ENCODE assay signal across 7 mouse cellular contexts in the genomic region with DNA sequence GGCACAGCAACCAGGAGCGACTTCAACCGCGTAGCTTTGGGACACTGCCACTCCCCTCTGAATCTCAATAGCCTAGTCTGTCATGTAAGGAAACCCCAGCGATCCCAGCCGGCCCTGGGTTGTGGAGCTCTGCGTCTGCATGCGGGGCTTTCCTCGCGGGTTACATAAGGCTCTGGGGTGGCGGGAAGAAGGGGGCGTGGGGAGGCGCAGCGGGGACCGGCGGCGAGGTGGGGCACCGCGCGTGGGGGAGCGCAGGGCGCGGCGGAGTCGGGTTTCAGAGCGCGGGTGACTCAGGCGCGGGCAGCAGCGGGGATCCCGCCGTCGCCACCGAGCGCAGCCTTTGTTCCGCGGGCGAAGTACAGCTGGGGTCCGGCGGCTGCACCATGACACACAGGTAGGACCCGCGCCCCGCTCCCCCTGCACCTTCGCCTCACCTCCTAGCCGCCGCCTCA. TPM values are rescaled to one million over a fixed set of nuclear protein-coding genes. Genes with fewer than 3 reads are reported as not detected.
A peak's percentile ranks its signal among the peaks of the same experiment; 100 is the strongest.
DNase-seq lines count a peak whose midpoint lies in the region; ATAC-seq and TF ChIP-seq lines count a peak whose summit lies in the region.

A gene (plus strand): TSS at position 193 of the 452 bp plus-strand sequence.

- no peak for TF ChIP-seq CTCF in Patski (IDR thresholded peaks at IDR 0.05)

- H3K9ac ChIP-seq in forebrain, embryonic 14.5 days (ENCODE audit: low read length) = peak within 1 kb of the TSS; percentile 60

- H3K9me3 ChIP-seq in forebrain, embryonic 14.5 days (replicated peaks; ENCODE audit: control insufficient read depth, low read length) = no peaks in the 10 kb centered on the region
- no peaks in the 10 kb centered on the region for H3K9me3 ChIP-seq in midbrain, embryonic 10.5 days (replicated peaks)

- peak; percentile 31 for ATAC-seq in Patski
- peak; percentile 42; the same call in 1 of the 2 replicates for ATAC-seq in forebrain, embryonic 14.5 days

- in situ Hi-C loops in Patski (cut with MboI; ENCODE audit: low pct_unique_long_range_greater_than_20kb) = no loop called here

- H3K4me3 ChIP-seq in forebrain, embryonic 14.5 days (ENCODE audit: low read depth, low read length) = peak within 1 kb of the TSS; percentile 40
- H3K4me3 ChIP-seq in midbrain, embryonic 10.5 days = peak within 1 kb of the TSS; percentile 64

- WGBS in forebrain, embryonic 14.5 days = under 1% methylated on average over 19 of the region's 45 CpGs
- under 1% methylated on average over 38 of the region's 45 CpGs for WGBS in midbrain, embryonic 10.5 days

- H3K36me3 ChIP-seq in forebrain, embryonic 14.5 days (ENCODE audit: control insufficient read depth, insufficient read depth, low read length) = no peaks in the 10 kb centered on the region
- no peaks in the 10 kb centered on the region for H3K36me3 ChIP-seq in midbrain, embryonic 10.5 days

- no peaks in the 10 kb centered on the region for H3K4me1 ChIP-seq in forebrain, embryonic 14.5 days (ENCODE audit: control insufficient read depth, insufficient read depth, low read length)
- H3K4me1 ChIP-seq in midbrain, embryonic 10.5 days = peaks cover 12% of the 10 kb centered on the region

- DNase-seq in ES-CJ7 (ENCODE audit: low read depth, low spot score) = peak; percentile 31
- DNase-seq in Patski (ENCODE audit: low read depth, low spot score) = no peak
- DNase-seq in forebrain, embryonic 14.5 days (ENCODE audit: low spot score) = peak; percentile 17
- DNase-seq in heart, postnatal 36 days = peak; percentile 34 to 42
- peak; percentile 36 for DNase-seq in midbrain, embryonic 10.5 days (ENCODE audit: low spot score)
- DNase-seq in ovary, adult 18-20 months (ENCODE audit: low spot score) = no peak
- DNase-seq in cerebellum, adult 11-12 months = no peak

- intact Hi-C loops in heart, postnatal 36 days (cut with DNase I) = loop anchor here (2.0 to 5.0 kb wide), 3 partner anchors 43 to 77 kb away; no protein-coding TSS in a partner anchor

- peak within 1 kb of the TSS; percentile 73 for H3K4me2 ChIP-seq in forebrain, embryonic 14.5 days (ENCODE audit: low read length)

- no peak within 1 kb of the TSS for H3K27ac ChIP-seq in forebrain, embryonic 14.5 days (ENCODE audit: low read depth, low read length)
- H3K27ac ChIP-seq in midbrain, embryonic 10.5 days (replicated peaks) = peak within 1 kb of the TSS; percentile 71

- H3K27me3 ChIP-seq in Patski = peaks cover 30% of the 10 kb centered on the region
- peaks cover 41% of the 10 kb centered on the region for H3K27me3 ChIP-seq in forebrain, embryonic 14.5 days (replicated peaks; ENCODE audit: control insufficient read depth, insufficient read depth, low read length)
- peaks cover 66% of the 10 kb centered on the region for H3K27me3 ChIP-seq in midbrain, embryonic 10.5 days (ENCODE audit: low read depth, poor library complexity, severe bottlenecking)

- CTCF ChIA-PET in Patski (lab: Charles Lee) = no interaction called here

- POLR2A ChIA-PET in Patski (lab: Charles Lee) = no interaction called here

RNA-seq across cellular contexts. Expression of the gene that starts here (rescaled TPM):
- polyA plus RNA-seq in Patski (2021) = 0.09 TPM
- polyA plus RNA-seq in forebrain, embryonic 14.5 days (2014; fragmentation: Nextera tagmentation; extraction: Ambion mirVana) = 1.9 TPM in 2 replicates
- total RNA-seq in heart, postnatal 36 days (2021) = 100 to 1,000 TPM in 1 of 2 experiments, 10 to 100 TPM in 1; 91.2 to 101 TPM
- polyA plus RNA-seq in midbrain, embryonic 10.5 days (2016; fragmentation: Nextera tagmentation; extraction: Ambion mirVana) = 2.5 and 2.7 TPM in 2 replicates

Comparison
In these comparisons a context has a peak if more than half of its experiments do, and no peak if none do; other contexts are left out.
1. Peak in ATAC-seq in Patski; RNA of the gene not detected or under 1 TPM.
2. DNase-seq: peak in ES-CJ7 (single experiment), forebrain, embryonic 14.5 days (single experiment), heart, postnatal 36 days (2 of 2) and midbrain, embryonic 10.5 days (single experiment); none in Patski (single experiment), ovary, adult 18-20 months (single experiment) and cerebellum, adult 11-12 months (single experiment).